Mouse (Mus musculus): ENCODE data around the gene Borcs6.

DNA sequence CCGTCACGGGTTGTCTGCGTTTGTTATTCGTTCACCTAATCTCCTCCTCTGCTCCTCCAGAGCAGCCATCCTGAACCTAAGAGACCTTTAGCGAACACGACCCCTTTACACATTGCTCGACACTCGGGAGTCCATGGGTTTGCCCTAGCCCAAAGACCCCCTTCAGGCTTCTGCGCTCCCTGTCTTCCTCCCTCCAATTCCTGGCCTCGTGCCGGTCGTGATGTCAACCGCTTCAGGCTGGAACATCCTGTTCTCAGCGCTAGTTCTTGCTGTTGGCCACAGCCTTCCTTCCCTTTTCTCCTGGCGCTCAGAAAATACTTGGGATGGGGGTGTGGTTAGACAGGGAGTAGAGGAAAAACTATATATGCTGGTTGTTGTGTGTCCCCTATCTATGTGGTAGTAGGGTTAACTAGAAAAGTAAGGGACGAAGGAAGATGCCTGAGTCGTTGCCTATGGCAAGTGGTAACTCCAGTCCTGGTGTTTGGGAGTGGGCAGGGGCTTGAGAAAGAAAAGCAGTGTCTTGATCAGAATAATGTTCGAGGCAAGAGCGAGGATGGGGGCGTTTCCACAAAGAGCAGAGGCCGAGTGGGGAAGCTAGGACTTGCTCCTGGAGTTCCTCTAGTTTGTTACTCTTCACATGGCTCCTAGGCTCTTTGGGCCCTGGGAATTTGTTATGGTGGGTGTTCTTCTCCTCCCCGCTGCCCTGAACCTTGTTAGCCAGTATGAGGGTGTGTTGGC, 39.8 kb downstream of the Borcs6 start:
- TF ChIP-seq CTCF (IDR thresholded peaks at IDR 0.05; ENCODE audit: extremely low read depth, insufficient read depth, insufficient read length, insufficient replicate concordance) (no peak), POLR2A (IDR thresholded peaks at IDR 0.05; ENCODE audit: low read depth, low read length) (no peak)

Measured in spleen, adult 2 months (tissue).